Mouse (Mus musculus): ENCODE data around the gene Snx30. TPM values are rescaled to one million over a fixed set of nuclear protein-coding genes. Genes with fewer than 3 reads are reported as not detected.

Gene Snx30
- polyA plus RNA-seq, 1 experiment from 2014 or later = 3.4 TPM

GRCm38 (mm10) chr4:59853155-59853554, 47.5 kb downstream of the Snx30 start:
- WGBS (ENCODE audit: insufficient replicate concordance) = 59% methylated on average over 7 of the region's 7 CpGs

GRCm38 (mm10) chr4:59859693-59860425, 54.2 kb downstream of the Snx30 start:
- Histone ChIP-seq H3K4me3 (replicated peaks) (no peak overlapping the region), H3K9ac (no peak overlapping the region), H3K4me2 (no peak overlapping the region), H3K36me3 (0 out of 2 replicates have a peak, but pooled peaks cover 5% of the 10 kb centered on the region), H3K27ac (no peak overlapping the region), H3K27me3 (no peaks in the 10 kb centered on the region), H3K9me3 (replicated peaks) (no peaks in the 10 kb centered on the region), H3K4me1 (replicated peaks) (peaks cover 19% of the 10 kb centered on the region)
- DNase-seq (no peak), ATAC-seq (ENCODE audit: low read depth) (no peak)
- 70% methylated on average over 16 of the region's 16 CpGs for WGBS (ENCODE audit: insufficient replicate concordance)

More at GRCm38 (mm10) chr4:59853155-59853554, 47.5 kb downstream of the Snx30 start:
- Histone ChIP-seq H3K9ac (no peak overlapping the region), H3K4me2 (no peak overlapping the region), H3K27ac (no peak overlapping the region), H3K36me3 (no peaks in the 10 kb centered on the region), H3K9me3 (replicated peaks) (no peaks in the 10 kb centered on the region), H3K27me3 (no peaks in the 10 kb centered on the region), H3K4me1 (replicated peaks) (0 out of 2 replicates have a peak, but pooled peaks cover 4% of the 10 kb centered on the region), H3K4me3 (replicated peaks) (no peak overlapping the region)
- ATAC-seq (ENCODE audit: low read depth) (peak; percentile 29; the same call in 1 of the 2 replicates), DNase-seq (no peak)

DNA sequence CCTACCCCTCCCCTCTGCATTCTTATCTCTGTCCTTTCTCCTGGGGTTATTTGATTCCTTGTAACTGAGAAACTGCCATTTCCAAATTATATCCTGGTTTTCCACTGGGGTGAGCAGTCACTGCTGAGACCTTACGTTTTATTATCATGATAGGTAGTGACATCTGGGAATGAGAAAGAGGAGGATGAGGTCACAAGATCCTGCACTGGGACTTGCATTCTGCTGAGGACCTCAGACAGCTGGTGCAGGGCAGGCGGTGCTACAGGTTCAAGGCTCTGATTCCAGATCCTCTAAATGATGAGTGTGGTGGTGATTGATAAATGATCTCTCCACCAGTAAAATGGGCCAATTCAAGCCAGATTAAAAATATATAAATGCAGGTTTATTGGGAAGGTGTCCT, 54.8 kb downstream of the Snx30 start:
- no peak for ATAC-seq (ENCODE audit: low read depth)
- Histone ChIP-seq H3K9me3 (replicated peaks) (no peaks in the 10 kb centered on the region), H3K36me3 (0 out of 2 replicates have a peak, but pooled peaks cover 5% of the 10 kb centered on the region), H3K4me3 (replicated peaks) (no peak overlapping the region), H3K9ac (no peak overlapping the region), H3K27ac (no peak overlapping the region), H3K4me1 (replicated peaks) (peaks cover 20% of the 10 kb centered on the region), H3K27me3 (no peaks in the 10 kb centered on the region), H3K4me2 (no peak overlapping the region)
- WGBS (ENCODE audit: insufficient replicate concordance) = 69% methylated on average over 2 of the region's 2 CpGs
- no peak for DNase-seq

GRCm38 (mm10) chr4:59861871-59862270, 56.2 kb downstream of the Snx30 start:
- Histone ChIP-seq H3K4me2 (no peak overlapping the region), H3K27ac (no peak overlapping the region), H3K4me1 (replicated peaks) (peaks cover 20% of the 10 kb centered on the region), H3K4me3 (replicated peaks) (no peak overlapping the region), H3K9me3 (replicated peaks) (no peaks in the 10 kb centered on the region), H3K9ac (no peak overlapping the region), H3K27me3 (no peaks in the 10 kb centered on the region), H3K36me3 (0 out of 2 replicates have a peak, but pooled peaks cover 5% of the 10 kb centered on the region)
- DNase-seq = no peak
- WGBS (ENCODE audit: insufficient replicate concordance) = 44% methylated on average over 4 of the region's 4 CpGs
- no peak for ATAC-seq (ENCODE audit: low read depth)

GRCm38 (mm10) chr4:59862335-59862734, 56.7 kb downstream of the Snx30 start:
- WGBS (ENCODE audit: insufficient replicate concordance) = 69% methylated on average over 1 of the region's 1 CpGs
- Histone ChIP-seq H3K9me3 (replicated peaks) (no peaks in the 10 kb centered on the region), H3K4me1 (replicated peaks) (peaks cover 20% of the 10 kb centered on the region), H3K27ac (no peak overlapping the region; the same call in 1 of the 2 replicates), H3K4me2 (no peak overlapping the region), H3K27me3 (no peaks in the 10 kb centered on the region), H3K4me3 (replicated peaks) (no peak overlapping the region), H3K9ac (no peak overlapping the region), H3K36me3 (0 out of 2 replicates have a peak, but pooled peaks cover 5% of the 10 kb centered on the region)
- ATAC-seq (ENCODE audit: low read depth) (no peak), DNase-seq (no peak)

DNA sequence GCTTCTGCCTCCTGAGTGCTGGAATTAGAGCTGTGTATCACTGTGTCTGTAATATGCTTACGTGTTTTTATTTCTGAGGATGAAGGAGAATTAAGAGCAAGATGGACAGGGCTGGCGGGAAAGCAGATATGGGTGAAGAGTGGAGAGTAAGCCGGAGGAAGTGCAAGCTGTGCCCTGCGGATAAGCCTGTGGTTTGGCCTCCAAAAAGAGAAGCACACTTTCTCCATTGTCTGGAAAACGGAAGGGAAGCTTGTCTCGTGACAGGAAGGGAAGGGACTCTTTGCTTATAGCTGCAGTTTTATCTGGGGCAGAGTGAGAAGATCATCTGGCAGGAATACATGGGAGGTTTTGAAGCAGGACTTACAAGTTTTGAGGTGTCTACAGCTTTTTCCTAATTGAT, 58.2 kb downstream of the Snx30 start:
- peak overlapping the region; percentile 37 for H3K4me2 ChIP-seq
- peak; percentile 82 for ATAC-seq (ENCODE audit: low read depth)
- no peaks in the 10 kb centered on the region for H3K9me3 ChIP-seq (replicated peaks)
- no peak overlapping the region for H3K4me3 ChIP-seq (replicated peaks)
- peak; percentile 24 for DNase-seq
- 0 out of 2 replicates have a peak, but pooled peaks cover 5% of the 10 kb centered on the region for H3K36me3 ChIP-seq
- H3K27me3 ChIP-seq = no peaks in the 10 kb centered on the region
- peaks cover 20% of the 10 kb centered on the region for H3K4me1 ChIP-seq (replicated peaks)
- peak overlapping the region; percentile 61 for H3K27ac ChIP-seq
- 14% methylated on average over 6 of the region's 6 CpGs for WGBS (ENCODE audit: insufficient replicate concordance)
- peak overlapping the region; percentile 28; the same call in 1 of the 2 replicates for H3K9ac ChIP-seq

- Histone ChIP-seq H3K4me3 (replicated peaks) (no peak overlapping the region), H3K9me3 (replicated peaks) (no peaks in the 10 kb centered on the region), H3K4me2 (no peak overlapping the region), H3K27ac (no peak overlapping the region), H3K9ac (no peak overlapping the region), H3K36me3 (0 out of 2 replicates have a peak, but pooled peaks cover 5% of the 10 kb centered on the region), H3K4me1 (replicated peaks) (peaks cover 20% of the 10 kb centered on the region), H3K27me3 (no peaks in the 10 kb centered on the region)
- no peak for ATAC-seq (ENCODE audit: low read depth)
- no peak for DNase-seq
- 81% methylated on average over 11 of the region's 11 CpGs for WGBS (ENCODE audit: insufficient replicate concordance)
Measured at GRCm38 (mm10) chr4:59868086-59868485, 62.4 kb downstream of the Snx30 start.

DNA sequence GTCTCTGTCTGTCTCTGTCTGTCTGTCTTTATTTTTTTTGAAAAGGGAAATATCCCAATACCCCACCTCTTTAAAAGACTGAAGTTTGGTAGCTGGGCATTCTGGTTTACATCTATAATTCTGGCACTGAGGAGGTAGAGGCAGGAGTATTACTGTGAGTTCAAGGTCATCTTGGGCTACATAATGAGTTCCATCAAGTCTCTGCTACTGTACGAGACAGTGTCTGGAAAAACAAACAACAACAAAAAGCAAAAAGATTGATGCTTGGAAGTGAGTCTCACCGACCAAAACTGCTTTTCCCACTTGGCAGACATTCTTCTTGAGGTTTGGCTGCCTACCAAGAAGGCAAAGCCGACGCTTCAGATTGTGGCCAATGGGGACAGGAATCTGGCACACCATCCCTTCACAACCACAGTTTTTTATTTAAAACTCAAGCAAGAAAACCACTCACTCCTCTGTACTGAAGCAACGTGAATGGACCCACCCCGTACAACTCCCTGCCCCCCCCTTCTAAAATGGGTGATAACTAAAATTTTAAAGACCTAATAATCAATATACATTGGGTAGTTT, 63.9 kb downstream of the Snx30 start:
- peaks cover 15% of the 10 kb centered on the region for H3K4me1 ChIP-seq (replicated peaks)
- H3K27ac ChIP-seq = no peak overlapping the region
- ATAC-seq (ENCODE audit: low read depth) = no peak
- no peak overlapping the region for H3K4me3 ChIP-seq (replicated peaks)
- H3K36me3 ChIP-seq = 0 out of 2 replicates have a peak, but pooled peaks cover 5% of the 10 kb centered on the region
- DNase-seq = no peak
- no peaks in the 10 kb centered on the region for H3K27me3 ChIP-seq
- no peaks in the 10 kb centered on the region for H3K9me3 ChIP-seq (replicated peaks)
- WGBS (ENCODE audit: insufficient replicate concordance) = 69% methylated on average over 6 of the region's 6 CpGs
- no peak overlapping the region for H3K4me2 ChIP-seq
- H3K9ac ChIP-seq = no peak overlapping the region

GRCm38 (mm10) chr4:59870433-59870832, 64.8 kb downstream of the Snx30 start:
- Histone ChIP-seq H3K4me3 (replicated peaks) (no peak overlapping the region), H3K36me3 (0 out of 2 replicates have a peak, but pooled peaks cover 5% of the 10 kb centered on the region), H3K27me3 (no peaks in the 10 kb centered on the region), H3K4me2 (no peak overlapping the region), H3K9me3 (replicated peaks) (no peaks in the 10 kb centered on the region), H3K27ac (no peak overlapping the region), H3K4me1 (replicated peaks) (peaks cover 12% of the 10 kb centered on the region), H3K9ac (no peak overlapping the region)
- DNase-seq = no peak
- 77% methylated on average over 6 of the region's 6 CpGs for WGBS (ENCODE audit: insufficient replicate concordance)
- ATAC-seq (ENCODE audit: low read depth) = no peak

- H3K4me3 ChIP-seq (replicated peaks) = no peak overlapping the region
- no peaks in the 10 kb centered on the region for H3K27me3 ChIP-seq
- H3K4me1 ChIP-seq (replicated peaks) = peaks cover 12% of the 10 kb centered on the region
- no peak overlapping the region for H3K27ac ChIP-seq
- whole genome bisulfite sequencing (ENCODE audit: insufficient replicate concordance) = 35% methylated on average over 9 of the region's 9 CpGs
- H3K36me3 ChIP-seq = 0 out of 2 replicates have a peak, but pooled peaks cover 5% of the 10 kb centered on the region
- no peak overlapping the region for H3K4me2 ChIP-seq
- DNase-seq (peak; percentile 43), ATAC-seq (ENCODE audit: low read depth) (peak; percentile 43; the same call in 1 of the 2 replicates)
- H3K9me3 ChIP-seq (replicated peaks) = no peaks in the 10 kb centered on the region
- no peak overlapping the region for H3K9ac ChIP-seq
Measured at GRCm38 (mm10) chr4:59870859-59871591, 65.4 kb downstream of the Snx30 start.

- ATAC-seq (ENCODE audit: low read depth) = no peak
- WGBS (ENCODE audit: insufficient replicate concordance) = 18% methylated on average over 6 of the region's 6 CpGs
- no peaks in the 10 kb centered on the region for H3K9me3 ChIP-seq (replicated peaks)
Measured at GRCm38 (mm10) chr4:59873240-59873639, 67.6 kb downstream of the Snx30 start.

More at GRCm38 (mm10) chr4:59873240-59873639, 67.6 kb downstream of the Snx30 start:
- no peaks in the 10 kb centered on the region for H3K27me3 ChIP-seq
- no peak overlapping the region for H3K4me2 ChIP-seq
- H3K9ac ChIP-seq = no peak overlapping the region
- H3K27ac ChIP-seq = no peak overlapping the region
- 0 out of 2 replicates have a peak, but pooled peaks cover 5% of the 10 kb centered on the region for H3K36me3 ChIP-seq
- H3K4me1 ChIP-seq (replicated peaks) = peaks cover 12% of the 10 kb centered on the region
- no peak for DNase-seq
- H3K4me3 ChIP-seq (replicated peaks) = no peak overlapping the region

Measured in liver, embryonic 13.5 days (tissue).